Mouse (Mus musculus): ENCODE measurements around the gene Ctnna3. TPM values are rescaled to one million over a fixed set of nuclear protein-coding genes. Genes with fewer than 3 reads are reported as not detected.
A peak's percentile ranks its signal among the peaks of the same experiment; 100 is the strongest.
"Not testable (repeated sequence)": the region's sequence is repeated elsewhere in the genome, so short reads cannot be mapped to it uniquely, and the experiment has no call there.

Gene Ctnna3
- 0.42 TPM in 1 of 2 replicates, not detected in the other for polyA plus RNA-seq (2014; fragmentation: Nextera tagmentation; extraction: Ambion mirVana)

- Histone ChIP-seq H3K4me3 (ENCODE audit: low read depth, low read length) (peak within 1 kb of the TSS; percentile 76), H3K9me3 (ENCODE audit: control insufficient read depth, low read length) (no peaks in the 10 kb centered on the region), H3K36me3 (ENCODE audit: control insufficient read depth, insufficient read depth, low read length) (no peaks in the 10 kb centered on the region), H3K4me1 (replicated peaks; ENCODE audit: control insufficient read depth, insufficient read depth, low read length) (no peaks in the 10 kb centered on the region), H3K9ac (ENCODE audit: low read depth, low read length) (peak within 1 kb of the TSS; percentile 70), H3K27me3 (ENCODE audit: control insufficient read depth, insufficient read depth, low read length) (no peaks in the 10 kb centered on the region), H3K27ac (ENCODE audit: low read depth, low read length) (peak within 1 kb of the TSS; percentile 30; the same call in 1 of the 2 replicates), H3K4me2 (replicated peaks; ENCODE audit: low read depth, low read length) (peak within 1 kb of the TSS; percentile 82)
- ATAC-seq (ENCODE audit: low FRiP score): peak; percentile 98
- peak; percentile 93 for DNase-seq (ENCODE audit: low spot score)
- WGBS: under 1% methylated on average over 55 of the region's 55 CpGs
These were observed at the start of gene Ctnna3 for GRCm38 (mm10) chr10:63429785-63430305. Ctnna3 (plus strand) TSS chr10:63430098.

GRCm38 (mm10) chr10:63381498-63382280 lies 48.2 kb upstream of the Ctnna3 start, which contains the start of gene Sirt1:
Sirt1 (minus strand) TSS chr10:63381704.
- Histone ChIP-seq H3K4me3 (ENCODE audit: low read depth, low read length) (peak within 1 kb of the TSS; percentile 42), H3K36me3 (ENCODE audit: control insufficient read depth, insufficient read depth, low read length) (no peaks in the 10 kb centered on the region), H3K9me3 (ENCODE audit: control insufficient read depth, low read length) (no peaks in the 10 kb centered on the region), H3K4me2 (replicated peaks; ENCODE audit: low read depth, low read length) (peak within 1 kb of the TSS; percentile 78), H3K9ac (ENCODE audit: low read depth, low read length) (peak within 1 kb of the TSS; percentile 34), H3K27me3 (ENCODE audit: control insufficient read depth, insufficient read depth, low read length) (no peaks in the 10 kb centered on the region; the same call in 1 of the 2 replicates), H3K4me1 (replicated peaks; ENCODE audit: control insufficient read depth, insufficient read depth, low read length) (no peaks in the 10 kb centered on the region), H3K27ac (ENCODE audit: low read depth, low read length) (no peak within 1 kb of the TSS)
- DNase-seq (ENCODE audit: low spot score) (peak; percentile 31), ATAC-seq (ENCODE audit: low FRiP score) (no peak)
- 9% methylated on average over 24 of the region's 24 CpGs for WGBS

GRCm38 (mm10) chr10:63382372-63383279 lies 47.3 kb upstream of the Ctnna3 start, which contains the start of gene Dnajc12:
Dnajc12 (plus strand) TSS chr10:63382443.
- peak; percentile 92 for ATAC-seq (ENCODE audit: low FRiP score)
- no peaks in the 10 kb centered on the region for H3K9me3 ChIP-seq (ENCODE audit: control insufficient read depth, low read length)
- H3K36me3 ChIP-seq (ENCODE audit: control insufficient read depth, insufficient read depth, low read length): no peaks in the 10 kb centered on the region
- H3K9ac ChIP-seq (ENCODE audit: low read depth, low read length): peak within 1 kb of the TSS; percentile 34
- peak within 1 kb of the TSS; percentile 78 for H3K4me2 ChIP-seq (replicated peaks; ENCODE audit: low read depth, low read length)
- H3K4me3 ChIP-seq (ENCODE audit: low read depth, low read length): peak within 1 kb of the TSS; percentile 42
- DNase-seq (ENCODE audit: low spot score): peak; percentile 95
- H3K4me1 ChIP-seq (replicated peaks; ENCODE audit: control insufficient read depth, insufficient read depth, low read length): no peaks in the 10 kb centered on the region
- H3K27ac ChIP-seq (ENCODE audit: low read depth, low read length): no peak within 1 kb of the TSS
- no peaks in the 10 kb centered on the region; the same call in 1 of the 2 replicates for H3K27me3 ChIP-seq (ENCODE audit: control insufficient read depth, insufficient read depth, low read length)
- under 1% methylated on average over 28 of the region's 28 CpGs for WGBS

GRCm38 (mm10) chr10:63385897-63386296 lies 44.0 kb upstream of the Ctnna3 start:
- not testable (repeated sequence) for H3K9me3 ChIP-seq (ENCODE audit: control insufficient read depth, low read length); DNase-seq (ENCODE audit: low spot score); H3K36me3 ChIP-seq (ENCODE audit: control insufficient read depth, insufficient read depth, low read length); H3K4me1 ChIP-seq (replicated peaks; ENCODE audit: control insufficient read depth, insufficient read depth, low read length); ATAC-seq (ENCODE audit: low FRiP score); H3K27ac ChIP-seq (ENCODE audit: low read depth, low read length); H3K27me3 ChIP-seq (ENCODE audit: control insufficient read depth, insufficient read depth, low read length); H3K9ac ChIP-seq (ENCODE audit: low read depth, low read length)
- Histone ChIP-seq H3K4me3 (ENCODE audit: low read depth, low read length) (peak overlapping the region; percentile 60), H3K4me2 (replicated peaks; ENCODE audit: low read depth, low read length) (peak overlapping the region; percentile 62)
- 35% methylated on average over 5 of the region's 5 CpGs for WGBS

- peak; percentile 77 for ATAC-seq (ENCODE audit: low FRiP score)
- Histone ChIP-seq H3K4me3 (ENCODE audit: low read depth, low read length) (peak overlapping the region; percentile 60), H3K27ac (ENCODE audit: low read depth, low read length) (no peak overlapping the region)
These were observed 43.5 kb upstream of the Ctnna3 start for GRCm38 (mm10) chr10:63386444-63386843.

GRCm38 (mm10) chr10:63386991-63387390 lies 42.9 kb upstream of the Ctnna3 start:
- H3K36me3 ChIP-seq (ENCODE audit: control insufficient read depth, insufficient read depth, low read length): no peaks in the 10 kb centered on the region
- H3K9ac ChIP-seq (ENCODE audit: low read depth, low read length): peak overlapping the region; percentile 59
- no peak for ATAC-seq (ENCODE audit: low FRiP score)
- 3% methylated on average over 10 of the region's 10 CpGs for WGBS
- H3K27ac ChIP-seq (ENCODE audit: low read depth, low read length): no peak overlapping the region
- H3K9me3 ChIP-seq (ENCODE audit: control insufficient read depth, low read length): no peaks in the 10 kb centered on the region
- H3K4me1 ChIP-seq (replicated peaks; ENCODE audit: control insufficient read depth, insufficient read depth, low read length): no peaks in the 10 kb centered on the region
- peak overlapping the region; percentile 60 for H3K4me3 ChIP-seq (ENCODE audit: low read depth, low read length)
- H3K27me3 ChIP-seq (ENCODE audit: control insufficient read depth, insufficient read depth, low read length): no peaks in the 10 kb centered on the region
- peak overlapping the region; percentile 62 for H3K4me2 ChIP-seq (replicated peaks; ENCODE audit: low read depth, low read length)
- no peak for DNase-seq (ENCODE audit: low spot score)

More at GRCm38 (mm10) chr10:63386444-63386843, 43.5 kb upstream of the Ctnna3 start:
- H3K27me3 ChIP-seq (ENCODE audit: control insufficient read depth, insufficient read depth, low read length): no peaks in the 10 kb centered on the region
- peak; percentile 75 for DNase-seq (ENCODE audit: low spot score)
- no peaks in the 10 kb centered on the region for H3K9me3 ChIP-seq (ENCODE audit: control insufficient read depth, low read length)
- H3K4me1 ChIP-seq (replicated peaks; ENCODE audit: control insufficient read depth, insufficient read depth, low read length): no peaks in the 10 kb centered on the region
- no peaks in the 10 kb centered on the region for H3K36me3 ChIP-seq (ENCODE audit: control insufficient read depth, insufficient read depth, low read length)
- under 1% methylated on average over 19 of the region's 19 CpGs for WGBS
- H3K9ac ChIP-seq (ENCODE audit: low read depth, low read length): peak overlapping the region; percentile 59
- H3K4me2 ChIP-seq (replicated peaks; ENCODE audit: low read depth, low read length): peak overlapping the region; percentile 62

- H3K27me3 ChIP-seq (ENCODE audit: control insufficient read depth, insufficient read depth, low read length): no peaks in the 10 kb centered on the region
- ATAC-seq (ENCODE audit: low FRiP score): no peak
- no peak for DNase-seq (ENCODE audit: low spot score)
- H3K4me1 ChIP-seq (replicated peaks; ENCODE audit: control insufficient read depth, insufficient read depth, low read length): no peaks in the 10 kb centered on the region
- no peak overlapping the region for H3K9ac ChIP-seq (ENCODE audit: low read depth, low read length)
- no peak overlapping the region for H3K4me3 ChIP-seq (ENCODE audit: low read depth, low read length)
- no peak overlapping the region for H3K27ac ChIP-seq (ENCODE audit: low read depth, low read length)
- no peaks in the 10 kb centered on the region for H3K9me3 ChIP-seq (ENCODE audit: control insufficient read depth, low read length)
- WGBS: 42% methylated on average over 4 of the region's 4 CpGs
- H3K4me2 ChIP-seq (replicated peaks; ENCODE audit: low read depth, low read length): no peak overlapping the region
- H3K36me3 ChIP-seq (ENCODE audit: control insufficient read depth, insufficient read depth, low read length): no peaks in the 10 kb centered on the region
These were observed 41.0 kb upstream of the Ctnna3 start for GRCm38 (mm10) chr10:63388948-63389347.

GRCm38 (mm10) chr10:63396963-63397362 lies 32.9 kb upstream of the Ctnna3 start:
- no peak for DNase-seq (ENCODE audit: low spot score)
- no peak overlapping the region for H3K4me3 ChIP-seq (ENCODE audit: low read depth, low read length)
- no peaks in the 10 kb centered on the region for H3K4me1 ChIP-seq (replicated peaks; ENCODE audit: control insufficient read depth, insufficient read depth, low read length)
- H3K27ac ChIP-seq (ENCODE audit: low read depth, low read length): no peak overlapping the region
- no peak overlapping the region for H3K9ac ChIP-seq (ENCODE audit: low read depth, low read length)
- no peak for ATAC-seq (ENCODE audit: low FRiP score)
- H3K4me2 ChIP-seq (replicated peaks; ENCODE audit: low read depth, low read length): no peak overlapping the region
- H3K27me3 ChIP-seq (ENCODE audit: control insufficient read depth, insufficient read depth, low read length): no peaks in the 10 kb centered on the region
- WGBS: 89% methylated on average over 10 of the region's 10 CpGs
- no peaks in the 10 kb centered on the region for H3K9me3 ChIP-seq (ENCODE audit: control insufficient read depth, low read length)
- no peaks in the 10 kb centered on the region for H3K36me3 ChIP-seq (ENCODE audit: control insufficient read depth, insufficient read depth, low read length)
